Mouse (Mus musculus) ES-Bruce4 (cell line): ENCODE results near the gene Xk.

Experiments
- CTCF ChIP-seq: IDR thresholded peaks from one replicate; pipeline ENCODE4 v1.8.1; 2011; ENCODE audit warnings: low read depth, low read length
- EP300 ChIP-seq: IDR thresholded peaks from 2 replicates; pipeline ENCODE4 v1.6.1; 2011; ENCODE audit warnings: low read depth, low read length; ENCODE audit not compliant: insufficient read depth
- POLR2A ChIP-seq: IDR thresholded peaks from one replicate; pipeline ENCODE4 v1.8.1; 2011; ENCODE audit warnings: low read length; ENCODE audit not compliant: insufficient read depth

DNA sequence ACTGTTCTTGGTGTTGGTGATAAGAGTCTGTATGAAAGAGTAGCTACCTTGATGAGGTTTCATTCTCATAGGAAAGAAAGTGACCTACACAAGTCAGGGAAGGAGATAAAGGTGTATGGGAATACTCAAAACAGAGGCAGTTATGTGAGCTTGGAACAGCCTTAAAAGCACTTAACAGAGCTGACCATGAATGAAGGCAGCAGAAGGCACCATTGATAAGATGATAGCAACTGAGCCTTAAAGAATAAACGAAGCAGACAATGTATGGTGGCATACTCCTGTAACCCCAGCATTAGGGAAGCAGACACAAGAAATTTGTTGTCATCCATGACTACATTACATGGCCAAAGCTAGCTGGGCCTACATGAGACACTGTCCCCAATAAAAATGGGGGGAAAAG is 30.9 kb downstream of the Xk start:
- TF ChIP-seq POLR2A (no peak), CTCF (no peak), EP300 (no peak)
